In genomic region chr14:21115888-21116460, GRCm38 (mm10) we compare ENCODE assay signal across 10 mouse cellular contexts.
DNase-seq lines count a peak whose midpoint lies in the region; ATAC-seq and TF ChIP-seq lines count a peak whose summit lies in the region.
"Had no signal": no experiment of that assay in that cellular context is flagged by ENCODE, and none has a peak within 500 bp of the region (broad histone marks: within the 10 kb centered on the region; RNA-seq: fewer than 3 reads in every experiment).

No protein-coding gene starts in this region.

- ATAC-seq in hindbrain, postnatal 0 days: peak; percentile 49; the same call in 1 of the 2 replicates
- ATAC-seq in hindbrain, embryonic 12.5 days (ENCODE audit: low FRiP score): no peak
- ATAC-seq in forebrain, embryonic 15.5 days (replicated peaks): no peak

- no peaks in the 10 kb centered on the region for H3K9me3 ChIP-seq in hindbrain, postnatal 0 days (ENCODE audit: low read length)
- H3K9me3 ChIP-seq in hindbrain, embryonic 12.5 days (replicated peaks): no peaks in the 10 kb centered on the region
- no peaks in the 10 kb centered on the region for H3K9me3 ChIP-seq in MEL (replicated peaks; ENCODE audit: insufficient read depth, low read length)
- H3K9me3 ChIP-seq in forebrain, embryonic 15.5 days: no peaks in the 10 kb centered on the region
- H3K9me3 ChIP-seq: embryonic facial prominence, embryonic 15.5 days; limb, embryonic 15.5 days had no signal

- intact Hi-C loops in left cerebral cortex, postnatal 10 days (cut with DNase I): loop anchor here (5.0 kb wide), 1 partner anchor 64 kb away; the partner anchor contains the start of genes Adk and Ap3m1

- H3K79me2 ChIP-seq in MEL (ENCODE audit: control insufficient read depth, insufficient read depth, low read length, poor library complexity): no peaks in the 10 kb centered on the region

- no peaks in the 10 kb centered on the region for H3K27me3 ChIP-seq in hindbrain, postnatal 0 days (ENCODE audit: insufficient read depth, low read length)
- H3K27me3 ChIP-seq in hindbrain, embryonic 12.5 days: no peaks in the 10 kb centered on the region
- H3K27me3 ChIP-seq in MEL (ENCODE audit: control insufficient read depth in 1 of 2, insufficient read depth in 2 of 2, low read length in 2 of 2): no peaks in the 10 kb centered on the region
- no peaks in the 10 kb centered on the region for H3K27me3 ChIP-seq in small intestine, adult 2 months (ENCODE audit: control insufficient read depth, insufficient read depth, low read length)
- H3K27me3 ChIP-seq in forebrain, embryonic 15.5 days: no peaks in the 10 kb centered on the region
- H3K27me3 ChIP-seq: embryonic facial prominence, embryonic 15.5 days; limb, embryonic 15.5 days had no signal

- no peaks in the 10 kb centered on the region for H3K4me1 ChIP-seq in hindbrain, postnatal 0 days (ENCODE audit: insufficient read depth, low read length)
- no peaks in the 10 kb centered on the region for H3K4me1 ChIP-seq in hindbrain, embryonic 12.5 days
- H3K4me1 ChIP-seq in MEL (ENCODE audit: control insufficient read depth in 1 of 2, insufficient read depth in 2 of 2, low read length in 2 of 2): no peaks in the 10 kb centered on the region
- H3K4me1 ChIP-seq in bone marrow macrophage, adult 2 months (ENCODE audit: control insufficient read depth, insufficient read depth, low read length): peaks cover 3% of the 10 kb centered on the region; the same call in 1 of the 2 replicates
- peaks cover 4% of the 10 kb centered on the region; the same call in 1 of the 2 replicates for H3K4me1 ChIP-seq in small intestine, adult 2 months (ENCODE audit: control insufficient read depth, insufficient read depth, insufficient read length, low read length)
- H3K4me1 ChIP-seq in forebrain, embryonic 15.5 days: no peaks in the 10 kb centered on the region
- H3K4me1 ChIP-seq: embryonic facial prominence, embryonic 15.5 days had no signal

- WGBS in hindbrain, postnatal 0 days: 60% methylated on average over 3 of the region's 3 CpGs
- WGBS in hindbrain, embryonic 12.5 days: 64% methylated on average over 3 of the region's 3 CpGs
- 44% methylated on average over 3 of the region's 3 CpGs for WGBS in small intestine, adult 2 months
- WGBS in forebrain, embryonic 15.5 days: 59% methylated on average over 3 of the region's 3 CpGs

- no peak overlapping the region for H3K4me2 ChIP-seq in hindbrain, postnatal 0 days (ENCODE audit: low read depth, low read length)
- H3K4me2 ChIP-seq in hindbrain, embryonic 12.5 days (replicated peaks): no peak overlapping the region
- H3K4me2 ChIP-seq in forebrain, embryonic 15.5 days (replicated peaks): no peak overlapping the region
- H3K4me2 ChIP-seq: embryonic facial prominence, embryonic 15.5 days; limb, embryonic 15.5 days had no signal

- peak; percentile 65 for TF ChIP-seq RAD21 in MEL (IDR thresholded peaks at IDR 0.05; ENCODE audit: low read depth, low read length)

- TF ChIP-seq CTCF in hindbrain, postnatal 0 days (IDR thresholded peaks at IDR 0.05; ENCODE audit: low read depth): peak; percentile 53
- TF ChIP-seq CTCF in MEL (IDR thresholded peaks at IDR 0.05 in 2 of 3, conservative IDR thresholded peaks at IDR 0.05 in 1 of 3; ENCODE audit: control insufficient read depth in 1 of 3, insufficient read depth in 1 of 3, low read depth in 2 of 3, low read length in 3 of 3, poor library complexity in 1 of 3, severe bottlenecking in 1 of 3): peak; percentile 12 to 62 (median 22); a peak in 3 of 6 replicates
- peak; percentile 41; the same call in 1 of the 2 replicates for TF ChIP-seq CTCF in bone marrow macrophage, adult 2 months (IDR thresholded peaks at IDR 0.05; ENCODE audit: low read depth, low read length)
- peak; percentile 56; the same call in 1 of the 2 replicates for TF ChIP-seq CTCF in small intestine, adult 2 months (IDR thresholded peaks at IDR 0.05; ENCODE audit: extremely low read depth, insufficient read length, insufficient replicate concordance, low read depth, low read length)

- H3K27ac ChIP-seq in hindbrain, postnatal 0 days: no peak overlapping the region
- no peak overlapping the region for H3K27ac ChIP-seq in hindbrain, embryonic 12.5 days
- no peak overlapping the region for H3K27ac ChIP-seq in MEL (ENCODE audit: control insufficient read depth, low read depth, low read length)
- no peak overlapping the region for H3K27ac ChIP-seq in bone marrow macrophage, adult 2 months (ENCODE audit: insufficient read depth, low read depth, low read length)
- 0 out of 2 replicates have a peak overlapping the region, but pooled peaks have one; percentile 28 for H3K27ac ChIP-seq in small intestine, adult 2 months (ENCODE audit: insufficient read depth, low read depth, low read length)
- no peak overlapping the region for H3K27ac ChIP-seq in forebrain, embryonic 15.5 days (replicated peaks)
- H3K27ac ChIP-seq: embryonic facial prominence, embryonic 15.5 days; limb, embryonic 15.5 days had no signal

- no peak overlapping the region for H3K9ac ChIP-seq in hindbrain, postnatal 0 days (replicated peaks; ENCODE audit: low read length)
- no peak overlapping the region for H3K9ac ChIP-seq in hindbrain, embryonic 12.5 days
- no peak overlapping the region for H3K9ac ChIP-seq in MEL (ENCODE audit: control insufficient read depth, low read depth, low read length, poor library complexity, severe bottlenecking)
- H3K9ac ChIP-seq in forebrain, embryonic 15.5 days (replicated peaks): no peak overlapping the region
- H3K9ac ChIP-seq: embryonic facial prominence, embryonic 15.5 days; limb, embryonic 15.5 days had no signal

- DNase-seq in hindbrain, postnatal 0 days (ENCODE audit: low spot score): peak; percentile 56
- peak; percentile 53 for DNase-seq in MEL (ENCODE audit: low read depth, low spot score)
- peak; percentile 42 for DNase-seq in kidney, postnatal 14 days
- DNase-seq in left cerebral cortex, postnatal 10 days (ENCODE audit: extremely low spot score in 1 of 2, low spot score in 2 of 2): no peak

- H3K36me3 ChIP-seq in hindbrain, postnatal 0 days (ENCODE audit: insufficient read depth, low read length): no peaks in the 10 kb centered on the region
- no peaks in the 10 kb centered on the region for H3K36me3 ChIP-seq in hindbrain, embryonic 12.5 days
- H3K36me3 ChIP-seq in MEL (ENCODE audit: control insufficient read depth in 1 of 2, insufficient read depth in 2 of 2, low read length in 2 of 2): no peaks in the 10 kb centered on the region; a peak in 2 of 4 replicates
- no peaks in the 10 kb centered on the region for H3K36me3 ChIP-seq in small intestine, adult 2 months (ENCODE audit: control insufficient read depth, insufficient read depth, low read length)
- no peaks in the 10 kb centered on the region for H3K36me3 ChIP-seq in forebrain, embryonic 15.5 days
- H3K36me3 ChIP-seq: embryonic facial prominence, embryonic 15.5 days; limb, embryonic 15.5 days had no signal

- no peak for TF ChIP-seq EP300 in MEL (IDR thresholded peaks at IDR 0.05; ENCODE audit: low read depth in 1 of 2, low read length in 2 of 2)

- H3K4me3 ChIP-seq in hindbrain, postnatal 0 days (ENCODE audit: low read length): no peak overlapping the region
- no peak overlapping the region for H3K4me3 ChIP-seq in hindbrain, embryonic 12.5 days
- H3K4me3 ChIP-seq in MEL (ENCODE audit: control insufficient read depth in 1 of 2, insufficient read depth in 1 of 2, low read depth in 2 of 2, low read length in 2 of 2): no peak overlapping the region
- no peak overlapping the region for H3K4me3 ChIP-seq in bone marrow macrophage, adult 2 months (ENCODE audit: insufficient read depth, low read length)
- no peak overlapping the region for H3K4me3 ChIP-seq in small intestine, adult 2 months (ENCODE audit: low read depth, low read length)
- no peak overlapping the region for H3K4me3 ChIP-seq in forebrain, embryonic 15.5 days
- H3K4me3 ChIP-seq: embryonic facial prominence, embryonic 15.5 days; limb, embryonic 15.5 days had no signal

- TF ChIP-seq POLR2A in MEL (IDR thresholded peaks at IDR 0.05; ENCODE audit: control insufficient read depth in 1 of 2, insufficient read depth in 1 of 2, low read depth in 1 of 2, low read length in 2 of 2, poor library complexity in 1 of 2): no peak
- no peak for TF ChIP-seq POLR2A in bone marrow macrophage, adult 2 months (IDR thresholded peaks at IDR 0.05; ENCODE audit: borderline replicate concordance, low read depth, low read length)
- no peak for TF ChIP-seq POLR2A in small intestine, adult 2 months (IDR thresholded peaks at IDR 0.05; ENCODE audit: low read depth, low read length)

TF ChIP-seq in MEL, 35 proteins besides CTCF, POLR2A, EP300 and RAD21:
- peak; percentile 64 for TF ChIP-seq SMC3 (IDR thresholded peaks at IDR 0.05; ENCODE audit: low read depth, low read length)
- no peak for TF ChIP-seq GATA1 (IDR thresholded peaks at IDR 0.05; ENCODE audit: low read depth, low read length)
- TF ChIP-seq UBTF (IDR thresholded peaks at IDR 0.05; ENCODE audit: borderline replicate concordance, insufficient read depth, low read depth, low read length): no peak
- TF ChIP-seq ZC3H11A (IDR thresholded peaks at IDR 0.05; ENCODE audit: low read depth, low read length): peak; percentile 39; the same call in 1 of the 2 replicates

Comparison
In these comparisons a context has a peak if more than half of its experiments do, and no peak if none do; other contexts are left out.
1. DNase-seq: peak in hindbrain, postnatal 0 days (single experiment), MEL (single experiment) and kidney, postnatal 14 days (single experiment); none in left cerebral cortex, postnatal 10 days (0 of 2).
2. Peak in every context shown above with its lines, with median percentiles within 50 percentile points of each other: CTCF ChIP-seq.